Mouse (Mus musculus) CH12.LX (cell line): ENCODE measurements around the gene Agpat4. TPM values are rescaled to one million over a fixed set of nuclear protein-coding genes. Genes with fewer than 3 reads are reported as not detected.

ENCODE experiments used
- DNase-seq: peaks from one replicate; pipeline ENCODE4 v3.0.0-alpha.2; 2013; ENCODE audit errors: extremely low read depth
- H3K27ac ChIP-seq: 2 replicates; pipeline ENCODE4 v1.5.1; 2012; ENCODE audit warnings: low read depth, mild to moderate bottlenecking, control low read depth, moderate library complexity; ENCODE audit not compliant: insufficient read depth
- H3K27me3 ChIP-seq: replicated peaks from 2 replicates; pipeline ENCODE3; 2012; ENCODE audit warnings: inconsistent platforms
- H3K36me3 ChIP-seq, 2 experiments: replicated peaks in 1 of 2; 2 replicates each; pipeline versions ENCODE3 to v1.6.1; 2012; ENCODE audit warnings: inconsistent platforms in 1 of 2, low read length in 1 of 2, mild to moderate bottlenecking in 1 of 2, mixed read lengths in 1 of 2, moderate library complexity in 1 of 2; ENCODE audit not compliant: control insufficient read depth in 1 of 2, insufficient read depth in 1 of 2
- H3K4me1 ChIP-seq, 2 experiments: 2 replicates each; pipeline ENCODE4 v1.6.1; 2012; ENCODE audit warnings: inconsistent platforms in 1 of 2, moderate library complexity in 1 of 2; ENCODE audit not compliant: insufficient read depth in 2 of 2, control insufficient read depth in 1 of 2
- H3K4me2 ChIP-seq: 2 replicates; pipeline ENCODE4 v1.6.1; 2012; ENCODE audit warnings: low read depth, mild to moderate bottlenecking, control low read depth; ENCODE audit not compliant: poor library complexity, insufficient read depth, severe bottlenecking
- H3K4me3 ChIP-seq, 3 experiments: fragments of 150-350 bp in 1 of 3; sonication (generic) in 1 of 3; replicated peaks in 1 of 3; 2 replicates each; pipeline versions ENCODE3 to v1.5.1; 2011 to 2012; ENCODE audit warnings: low read depth in 2 of 3, low read length in 2 of 3, mild to moderate bottlenecking in 2 of 3, moderate library complexity in 2 of 3, control low read depth in 1 of 3, improper control_type of control experiment in 1 of 3, inconsistent platforms in 1 of 3, mixed read lengths in 1 of 3; ENCODE audit not compliant: poor library complexity in 1 of 3
- H3K79me2 ChIP-seq: replicated peaks from 2 replicates; pipeline ENCODE4 v1.6.1; 2012; ENCODE audit warnings: mild to moderate bottlenecking, moderate library complexity; ENCODE audit not compliant: control insufficient read depth, poor library complexity, insufficient read depth, severe bottlenecking; ENCODE audit errors: extremely low read depth
- H3K9ac ChIP-seq: 2 replicates; pipeline ENCODE4 v1.6.1; 2012; ENCODE audit warnings: low read depth, mild to moderate bottlenecking, control low read depth, moderate library complexity; ENCODE audit not compliant: insufficient read depth
- H3K9me3 ChIP-seq: replicated peaks from 2 replicates; pipeline ENCODE3; 2012; ENCODE audit warnings: low read length, inconsistent platforms, mixed read lengths
- BHLHE40 ChIP-seq: IDR thresholded peaks from 2 replicates; pipeline ENCODE4 v1.6.1; 2011; ENCODE audit warnings: mild to moderate bottlenecking, low read depth, low read length, improper control_type of control experiment
- ELF1 ChIP-seq: IDR thresholded peaks from 2 replicates; pipeline ENCODE4 v1.6.1; 2014; ENCODE audit warnings: low read depth, mild to moderate bottlenecking, inconsistent platforms, low read length, improper control_type of control experiment
- ETS1 ChIP-seq: conservative IDR thresholded peaks from 2 replicates; pipeline ENCODE4 v1.6.1; 2012; ENCODE audit warnings: low read depth, mild to moderate bottlenecking, inconsistent platforms, low read length, improper control_type of control experiment, moderate library complexity
- GABPA ChIP-seq: IDR thresholded peaks from 2 replicates; pipeline ENCODE4 v1.6.1; 2012; ENCODE audit warnings: low read depth, low read length, improper control_type of control experiment, inconsistent platforms; ENCODE audit not compliant: insufficient replicate concordance
- IRF4 ChIP-seq: IDR thresholded peaks from 2 replicates; pipeline ENCODE4 v1.6.1; 2014; ENCODE audit warnings: low read depth, mild to moderate bottlenecking, inconsistent platforms, low read length, improper control_type of control experiment
- JUN ChIP-seq: IDR thresholded peaks from 2 replicates; pipeline ENCODE4 v1.6.1; 2011; ENCODE audit warnings: low read depth, mild to moderate bottlenecking, low read length, improper control_type of control experiment, moderate library complexity; ENCODE audit not compliant: insufficient read depth
- KAT2A ChIP-seq: IDR thresholded peaks from 2 replicates; pipeline ENCODE4 v1.6.1; 2012; ENCODE audit warnings: low read length, improper control_type of control experiment, inconsistent platforms; ENCODE audit not compliant: insufficient replicate concordance
- MAFK ChIP-seq: IDR thresholded peaks from 2 replicates; pipeline ENCODE4 v1.6.1; 2011; ENCODE audit warnings: low read length, improper control_type of control experiment; ENCODE audit not compliant: insufficient replicate concordance
- MAZ ChIP-seq: IDR thresholded peaks from 2 replicates; pipeline ENCODE4 v1.6.1; 2012; ENCODE audit warnings: low read depth, mild to moderate bottlenecking, inconsistent platforms, low read length, improper control_type of control experiment, moderate library complexity
- MEF2A ChIP-seq: IDR thresholded peaks from 2 replicates; pipeline ENCODE4 v1.6.1; 2014; ENCODE audit warnings: low read depth, mild to moderate bottlenecking, inconsistent platforms, low read length, improper control_type of control experiment, borderline replicate concordance
- MXI1 ChIP-seq: IDR thresholded peaks from 2 replicates; pipeline ENCODE4 v1.6.1; 2011; ENCODE audit warnings: mild to moderate bottlenecking, low read depth, low read length, improper control_type of control experiment
- MYC ChIP-seq: IDR thresholded peaks from 2 replicates; pipeline ENCODE4 v1.6.1; 2011; ENCODE audit warnings: low read depth, mild to moderate bottlenecking, improper control_type of control experiment, low read length
- NELFE ChIP-seq: IDR thresholded peaks from 2 replicates; pipeline ENCODE4 v1.6.1; 2011; ENCODE audit warnings: low read depth, low read length, improper control_type of control experiment
- NRF1 ChIP-seq: IDR thresholded peaks from 2 replicates; pipeline ENCODE4 v1.6.1; 2014; ENCODE audit warnings: low read depth, mild to moderate bottlenecking, inconsistent platforms, low read length, improper control_type of control experiment, moderate library complexity
- PAX5 ChIP-seq: IDR thresholded peaks from 2 replicates; pipeline ENCODE4 v1.6.1; 2012; ENCODE audit warnings: low read length, inconsistent platforms, mixed read lengths
- POLR2AphosphoS2 ChIP-seq: IDR thresholded peaks from 2 replicates; pipeline ENCODE4 v1.6.1; 2011; ENCODE audit warnings: low read depth, low read length, improper control_type of control experiment
- RAD21 ChIP-seq: IDR thresholded peaks from 2 replicates; pipeline ENCODE4 v1.6.1; 2011; ENCODE audit warnings: low read depth, mild to moderate bottlenecking, low read length, improper control_type of control experiment, moderate library complexity
- RCOR1 ChIP-seq: conservative IDR thresholded peaks from 2 replicates; pipeline ENCODE4 v1.6.1; 2012; ENCODE audit warnings: low read depth, mild to moderate bottlenecking, inconsistent platforms, low read length, improper control_type of control experiment
- TBP ChIP-seq: conservative IDR thresholded peaks from 2 replicates; pipeline ENCODE4 v1.6.1; 2011; ENCODE audit warnings: low read depth, low read length, improper control_type of control experiment
- TCF12 ChIP-seq: IDR thresholded peaks from 2 replicates; pipeline ENCODE4 v1.6.1; 2014; ENCODE audit warnings: low read depth, mild to moderate bottlenecking, inconsistent platforms, low read length, improper control_type of control experiment
- UBTF ChIP-seq: IDR thresholded peaks from 2 replicates; pipeline ENCODE4 v1.6.1; 2012; ENCODE audit warnings: low read depth, mild to moderate bottlenecking, inconsistent platforms, low read length, improper control_type of control experiment, moderate library complexity
- USF2 ChIP-seq: conservative IDR thresholded peaks from 2 replicates; pipeline ENCODE4 v1.6.1; 2011; ENCODE audit warnings: low read depth, low read length, improper control_type of control experiment
- ZC3H11A ChIP-seq: IDR thresholded peaks from 2 replicates; pipeline ENCODE4 v1.6.1; 2012; ENCODE audit warnings: low read depth, mild to moderate bottlenecking, inconsistent platforms, low read length, improper control_type of control experiment
- ZKSCAN1 ChIP-seq: IDR thresholded peaks from 2 replicates; pipeline ENCODE4 v1.6.1; 2012; ENCODE audit warnings: low read depth, inconsistent platforms, low read length, improper control_type of control experiment, borderline replicate concordance
- ZMIZ1 ChIP-seq: IDR thresholded peaks from 2 replicates; pipeline ENCODE4 v1.6.1; 2012; ENCODE audit warnings: low read depth, mild to moderate bottlenecking, inconsistent platforms, low read length, improper control_type of control experiment
- ZNF384 ChIP-seq: IDR thresholded peaks from 2 replicates; pipeline ENCODE4 v1.6.1; 2012; ENCODE audit warnings: low read depth, low read length, improper control_type of control experiment, inconsistent platforms
- dilution Hi-C: fragments of 300-500 bp; cut with MboI; formaldehyde crosslinking; loops from 2 replicates; pipeline ENCODE4 v1.14.3; 2020; ENCODE audit warnings: low sequenced_read_pairs; ENCODE audit not compliant: extremely low pct_unique_long_range_greater_than_20kb, extremely low pct_ligation_motif_present
- in situ Hi-C: fragments of 300-500 bp; cut with MboI; formaldehyde crosslinking; loops from 3 replicates; pipeline ENCODE4 v1.14.3; 2019; ENCODE audit warnings: low sequenced_read_pairs, low pct_ligation_motif_present, low pct_unique_long_range_greater_than_20kb, mixed read lengths
- polyA plus RNA-seq: library from polyadenylated mRNA; unstranded; fragments of >175 nt; gene quantifications from 2 replicates; pipeline ENCODE4 v1.2.1, GENCODE M21; 2012; ENCODE audit warnings: low read depth; ENCODE audit not compliant: insufficient read length
- total RNA-seq, 2 experiments: library from RNA; depleted of rRNA; stranded (reverse); fragments of 300-350 nt in 1 of 2; fragments of >200 nt in 1 of 2; gene quantifications; 2 replicates each; pipeline ENCODE4 v1.2.3; 2012 to 2014

Gene Agpat4
- total and polyA plus RNA-seq, 3 experiments = 34.7 to 83.2 (median 44.5) TPM

- in situ Hi-C loops (loop anchor here (10.0 kb wide), 1 partner anchor 105 kb away; no protein-coding TSS in a partner anchor), dilution Hi-C loops (no loop called here)
- no peaks in the 10 kb centered on the region for H3K79me2 ChIP-seq
- H3K4me3 ChIP-seq = no peak overlapping the region
- H3K4me2 ChIP-seq = no peak overlapping the region
- no peaks in the 10 kb centered on the region for H3K9me3 ChIP-seq
- H3K27me3 ChIP-seq = no peaks in the 10 kb centered on the region
- H3K27ac ChIP-seq = no peak overlapping the region
- TF ChIP-seq POLR2AphosphoS2 (no peak), RAD21 (no peak), ZC3H11A (no peak), MXI1 (no peak), MAFK (no peak), ZMIZ1 (no peak), TCF12 (no peak), MEF2A (no peak), ZKSCAN1 (no peak), ZNF384 (no peak), USF2 (no peak), PAX5 (no peak), KAT2A (no peak)
- H3K4me1 ChIP-seq = peaks cover 0 to 13% of the 10 kb centered on the region in 2 experiments; a peak in 2 of 4 replicates
- peaks cover 41 to 88% of the 10 kb centered on the region in 2 experiments for H3K36me3 ChIP-seq
- no peak overlapping the region for H3K9ac ChIP-seq
- no peak for DNase-seq
These were observed 141.5 kb downstream of the Agpat4 start for GRCm38 (mm10) chr17:12259957-12260356.

DNA sequence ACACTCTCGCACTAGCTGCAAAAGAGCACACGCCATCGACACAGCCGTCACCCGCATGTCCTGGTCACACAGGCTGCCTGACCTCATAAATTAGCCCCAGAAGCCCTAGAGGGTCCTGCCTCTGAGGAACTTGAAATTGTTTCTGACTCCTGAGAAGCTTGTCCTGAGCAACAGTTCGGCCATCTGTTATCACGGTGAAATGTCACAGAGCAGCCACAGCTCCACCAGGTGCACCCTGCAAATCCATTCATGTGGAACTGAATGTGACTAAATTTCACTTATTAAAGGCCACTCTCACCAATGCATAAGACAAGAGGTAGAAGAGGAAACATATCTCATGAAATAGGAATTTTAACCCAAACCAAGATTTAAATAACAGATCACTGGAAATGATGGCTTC, 142.9 kb downstream of the Agpat4 start:
- H3K36me3 ChIP-seq = peaks cover 33 to 78% of the 10 kb centered on the region in 2 experiments
- H3K4me2 ChIP-seq = no peak overlapping the region
- H3K79me2 ChIP-seq = no peaks in the 10 kb centered on the region
- no peak overlapping the region for H3K27ac ChIP-seq
- H3K27me3 ChIP-seq = no peaks in the 10 kb centered on the region
- no peak overlapping the region for H3K9ac ChIP-seq
- H3K9me3 ChIP-seq = no peaks in the 10 kb centered on the region
- dilution Hi-C loops = no loop called here
- in situ Hi-C loops = no loop called here
- peaks cover 3 to 26% of the 10 kb centered on the region in 2 experiments for H3K4me1 ChIP-seq
- no peak for DNase-seq
- no peak for TF ChIP-seq MXI1
- no peak for TF ChIP-seq NRF1
- TF ChIP-seq MYC = no peak
- TF ChIP-seq MAZ = no peak
- TF ChIP-seq RCOR1 = no peak
- no peak for TF ChIP-seq TBP
- no peak for TF ChIP-seq GABPA
- TF ChIP-seq UBTF = no peak
- no peak for TF ChIP-seq IRF4
- TF ChIP-seq MAFK = no peak
- no peak for TF ChIP-seq POLR2AphosphoS2
- TF ChIP-seq RAD21 = no peak
- TF ChIP-seq ELF1 = no peak
- no peak for TF ChIP-seq NELFE
- TF ChIP-seq BHLHE40 = no peak
- no peak for TF ChIP-seq ETS1
- TF ChIP-seq JUN = no peak
- no peak overlapping the region for H3K4me3 ChIP-seq
